Mouse (Mus musculus) midbrain, embryonic 11.5 days (tissue): ENCODE measurements at regions not wholly inside any gene's neighbourhood (a gene's known extent, or its start where the extent isn't known, plus 50 kb on each side); places are given as distances from the start of the nearest gene placed in this dataset.

Experiments used
- ATAC-seq: fragments of 200-750 bp; cut with Nextera tagmentation; 2 replicates; pipeline ENCODE4 v1.8.0; 2017; ENCODE audit warnings: moderate TSS enrichment, moderate library complexity; ENCODE audit not compliant: low FRiP score
- DNase-seq: peaks from one replicate; pipeline ENCODE4 v3.0.0; 2015; ENCODE audit warnings: low spot score; ENCODE audit errors: missing footprints
- H3K27ac ChIP-seq: fragments of 300-500 bp; sonication (generic); 2 replicates; pipeline ENCODE4 v1.5.1; 2014; ENCODE audit warnings: low read depth, low read length
- H3K27me3 ChIP-seq: fragments of 300-500 bp; sonication (generic); 2 replicates; pipeline ENCODE4 v1.6.1; 2014; ENCODE audit warnings: mild to moderate bottlenecking, low read length, moderate library complexity, mixed read lengths; ENCODE audit not compliant: control insufficient read depth, insufficient read depth
- H3K36me3 ChIP-seq: fragments of 300-500 bp; sonication (generic); 2 replicates; pipeline ENCODE4 v1.6.1; 2014; ENCODE audit warnings: mild to moderate bottlenecking, low read length, moderate library complexity, mixed read lengths; ENCODE audit not compliant: control insufficient read depth, insufficient read depth
- H3K4me1 ChIP-seq: fragments of 300-500 bp; sonication (generic); 2 replicates; pipeline ENCODE4 v1.6.1; 2014; ENCODE audit warnings: low read length; ENCODE audit not compliant: control insufficient read depth, insufficient read depth
- H3K4me2 ChIP-seq: fragments of 300-500 bp; sonication (generic); 2 replicates; pipeline ENCODE4 v1.6.1; 2014; ENCODE audit warnings: mild to moderate bottlenecking, moderate library complexity
- H3K4me3 ChIP-seq: fragments of 300-500 bp; sonication (generic); 2 replicates; pipeline ENCODE4 v1.5.1; 2014; ENCODE audit warnings: low read depth, low read length
- H3K9ac ChIP-seq: fragments of 300-500 bp; sonication (generic); 2 replicates; pipeline ENCODE4 v1.6.1; 2014; ENCODE audit warnings: low read length
- H3K9me3 ChIP-seq: fragments of 300-500 bp; sonication (generic); 2 replicates; pipeline ENCODE4 v1.6.1; 2016; ENCODE audit warnings: low read length; ENCODE audit not compliant: control insufficient read depth
- WGBS: fragments of 180-500 bp; shearing (Covaris S2); extraction: QIAGEN DNeasy Blood & Tissue Kit; methylation state at CpG from one replicate; pipeline ENCODE4 v1.1.7; 2014; 5-methylcytosine and 5-hydroxymethylcytosine counted together

GRCm38 (mm10) chr2:50674856-50675175 lies 378.2 kb upstream of the Mmadhc start:
- Histone ChIP-seq H3K4me2 (no peak overlapping the region), H3K27me3 (no peaks in the 10 kb centered on the region), H3K4me3 (no peak overlapping the region), H3K4me1 (no peaks in the 10 kb centered on the region), H3K9me3 (no peaks in the 10 kb centered on the region; the same call in 1 of the 2 replicates), H3K27ac (no peak overlapping the region), H3K36me3 (no peaks in the 10 kb centered on the region), H3K9ac (no peak overlapping the region)
- WGBS, result 94% methylated on average over 3 of the region's 3 CpGs
- no peak for DNase-seq
- ATAC-seq, result no peak

DNA sequence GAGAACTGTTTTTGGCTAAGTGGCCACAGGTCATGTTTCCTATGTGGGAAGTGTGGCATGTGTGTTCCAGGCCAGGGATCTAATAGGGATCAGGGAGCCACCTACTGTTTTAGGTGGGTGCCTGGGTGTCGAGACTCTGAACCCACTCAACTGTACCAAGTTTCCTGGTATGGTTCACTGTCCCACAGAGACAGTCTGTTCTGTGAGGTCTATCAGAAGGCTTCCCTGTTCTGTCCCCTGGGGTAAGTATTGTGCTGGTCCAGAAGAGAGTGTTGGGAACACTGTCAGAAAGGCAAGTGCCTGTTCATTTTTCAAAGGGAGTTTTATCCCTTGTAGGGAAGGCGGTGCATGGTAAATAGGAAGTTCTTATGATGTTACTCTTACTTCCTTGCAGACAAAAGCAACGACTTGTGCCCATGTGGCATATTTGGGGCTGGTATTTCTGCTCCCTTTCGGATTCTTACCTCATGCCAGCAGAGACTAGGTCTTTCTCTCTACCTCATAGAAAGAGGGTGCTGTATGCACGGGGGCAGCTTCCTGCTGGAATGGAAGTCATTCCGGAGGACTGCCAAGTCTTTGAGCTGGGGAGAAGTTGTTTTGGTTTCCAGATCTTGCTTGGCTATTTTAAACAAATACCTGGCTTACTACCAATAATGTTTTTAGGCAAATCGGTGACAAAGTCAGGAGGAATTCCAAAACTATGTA lies 377.7 kb upstream of the Mmadhc start:
- H3K36me3 ChIP-seq, result no peaks in the 10 kb centered on the region
- H3K9ac ChIP-seq, result no peak overlapping the region
- DNase-seq, result no peak
- H3K4me2 ChIP-seq, result no peak overlapping the region
- H3K27ac ChIP-seq, result no peak overlapping the region
- WGBS, result 87% methylated on average over 7 of the region's 7 CpGs
- H3K9me3 ChIP-seq, result no peaks in the 10 kb centered on the region; the same call in 1 of the 2 replicates
- H3K27me3 ChIP-seq, result no peaks in the 10 kb centered on the region
- no peaks in the 10 kb centered on the region for H3K4me1 ChIP-seq
- ATAC-seq, result no peak
- no peak overlapping the region for H3K4me3 ChIP-seq

GRCm38 (mm10) chr2:50669297-50669696 lies 372.7 kb upstream of the Mmadhc start:
- Histone ChIP-seq H3K27ac (no peak overlapping the region), H3K27me3 (no peaks in the 10 kb centered on the region), H3K4me3 (no peak overlapping the region), H3K4me1 (no peaks in the 10 kb centered on the region), H3K4me2 (no peak overlapping the region), H3K36me3 (no peaks in the 10 kb centered on the region), H3K9me3 (no peaks in the 10 kb centered on the region), H3K9ac (no peak overlapping the region)
- ATAC-seq, result no peak
- DNase-seq, result no peak

DNA sequence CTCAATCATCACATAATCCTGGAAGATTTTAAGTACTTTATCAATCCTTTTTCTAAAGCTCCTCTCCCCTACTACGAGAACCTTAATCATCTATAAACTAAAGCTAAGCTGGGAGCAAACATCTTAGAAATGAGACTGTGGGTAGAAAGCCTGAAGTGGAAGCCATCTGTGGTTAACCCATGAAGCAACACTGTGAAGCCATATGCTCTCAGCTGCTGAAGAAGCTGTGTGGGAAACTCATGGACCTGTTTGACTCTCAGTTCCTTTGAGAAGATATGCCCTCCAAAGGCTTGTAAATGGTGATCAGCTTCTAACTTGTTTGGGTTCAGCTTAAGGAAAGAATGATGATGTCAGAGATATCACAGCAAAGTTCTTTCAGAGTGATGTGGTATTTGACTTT lies 372.2 kb upstream of the Mmadhc start:
- DNase-seq (no peak), ATAC-seq (no peak)
- Histone ChIP-seq H3K4me2 (no peak overlapping the region), H3K36me3 (no peaks in the 10 kb centered on the region), H3K27me3 (no peaks in the 10 kb centered on the region), H3K4me1 (no peaks in the 10 kb centered on the region), H3K9me3 (no peaks in the 10 kb centered on the region), H3K4me3 (no peak overlapping the region), H3K27ac (no peak overlapping the region), H3K9ac (no peak overlapping the region)
- 65% methylated on average over 1 of the region's 1 CpGs for WGBS

GRCm38 (mm10) chr2:50667180-50667579 lies 370.6 kb upstream of the Mmadhc start:
- Histone ChIP-seq H3K4me3 (no peak overlapping the region), H3K9me3 (no peaks in the 10 kb centered on the region), H3K4me1 (no peaks in the 10 kb centered on the region), H3K9ac (no peak overlapping the region), H3K27me3 (no peaks in the 10 kb centered on the region), H3K4me2 (no peak overlapping the region), H3K27ac (no peak overlapping the region), H3K36me3 (no peaks in the 10 kb centered on the region)
- DNase-seq, result no peak
- 71% methylated on average over 3 of the region's 3 CpGs for WGBS
- no peak for ATAC-seq

- Histone ChIP-seq H3K4me2 (no peak overlapping the region), H3K27me3 (no peaks in the 10 kb centered on the region), H3K9ac (no peak overlapping the region), H3K4me1 (no peaks in the 10 kb centered on the region), H3K27ac (no peak overlapping the region), H3K36me3 (no peaks in the 10 kb centered on the region), H3K9me3 (no peaks in the 10 kb centered on the region), H3K4me3 (no peak overlapping the region)
- ATAC-seq (no peak), DNase-seq (no peak)
- WGBS, result 87% methylated on average over 1 of the region's 1 CpGs
Measured at GRCm38 (mm10) chr2:50662504-50662903, 365.9 kb upstream of the Mmadhc start.

- Histone ChIP-seq H3K27ac (no peak overlapping the region), H3K4me1 (no peaks in the 10 kb centered on the region), H3K4me2 (no peak overlapping the region), H3K4me3 (no peak overlapping the region), H3K9me3 (no peaks in the 10 kb centered on the region), H3K9ac (no peak overlapping the region), H3K27me3 (no peaks in the 10 kb centered on the region), H3K36me3 (no peaks in the 10 kb centered on the region)
- 66% methylated on average over 2 of the region's 2 CpGs for WGBS
- DNase-seq, result no peak
- ATAC-seq, result no peak
Measured at GRCm38 (mm10) chr2:50660000-50660399, 363.4 kb upstream of the Mmadhc start.

DNA sequence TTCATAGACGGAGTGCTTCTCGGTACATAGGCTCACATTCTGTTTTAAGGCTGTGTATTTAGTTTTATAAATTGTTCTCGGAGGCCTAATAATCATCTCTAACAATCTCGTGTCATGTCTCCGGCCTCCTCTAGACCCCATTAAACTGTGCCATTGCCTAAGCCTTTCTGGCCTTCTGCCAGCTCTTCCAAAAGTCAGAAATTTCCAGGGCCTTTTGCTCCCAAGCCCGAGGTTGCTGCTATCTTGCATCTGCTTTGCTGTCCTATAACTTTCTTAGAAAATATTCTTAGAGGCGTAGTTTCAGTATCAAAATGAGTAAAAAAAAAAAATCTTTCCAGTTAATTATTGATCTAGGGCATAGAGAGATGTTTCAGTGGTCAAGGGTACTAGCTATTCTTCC lies 361.2 kb upstream of the Mmadhc start:
- ATAC-seq, result no peak
- H3K9ac ChIP-seq, result no peak overlapping the region

DNA sequence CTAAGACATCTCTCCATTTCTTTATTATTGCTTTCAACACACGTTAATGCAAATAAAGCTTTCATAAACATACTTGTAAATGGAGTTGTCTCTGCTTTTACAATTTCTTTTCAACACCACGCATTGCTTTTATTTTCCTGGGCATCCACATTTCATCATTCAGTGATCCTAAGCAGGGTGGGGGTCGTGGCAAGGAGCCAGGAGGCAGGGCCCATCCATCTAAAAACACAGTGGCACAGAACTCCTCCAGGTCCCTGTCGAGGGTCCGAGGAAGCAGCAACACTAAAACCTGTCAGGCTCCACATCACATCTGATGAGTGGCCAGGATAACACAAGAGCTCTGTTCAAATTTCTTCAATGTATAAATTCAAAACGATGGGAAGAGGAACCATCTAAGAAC lies 359.8 kb upstream of the Mmadhc start:
- no peak overlapping the region for H3K4me2 ChIP-seq
- ATAC-seq (no peak), DNase-seq (no peak)
- no peaks in the 10 kb centered on the region for H3K4me1 ChIP-seq
- no peaks in the 10 kb centered on the region for H3K27me3 ChIP-seq
- H3K36me3 ChIP-seq, result no peaks in the 10 kb centered on the region
- H3K9ac ChIP-seq, result no peak overlapping the region
- no peak overlapping the region for H3K27ac ChIP-seq
- H3K9me3 ChIP-seq, result no peaks in the 10 kb centered on the region
- no peak overlapping the region for H3K4me3 ChIP-seq
- 91% methylated on average over 6 of the region's 6 CpGs for WGBS

More for the DNA sequence above, 361.2 kb upstream of the Mmadhc start:
- no peak overlapping the region for H3K4me2 ChIP-seq
- H3K9me3 ChIP-seq, result no peaks in the 10 kb centered on the region
- no peak overlapping the region for H3K27ac ChIP-seq
- 91% methylated on average over 7 of the region's 7 CpGs for WGBS
- H3K4me3 ChIP-seq, result no peak overlapping the region
- no peaks in the 10 kb centered on the region for H3K36me3 ChIP-seq
- no peak for DNase-seq
- no peaks in the 10 kb centered on the region for H3K4me1 ChIP-seq
- H3K27me3 ChIP-seq, result no peaks in the 10 kb centered on the region

GRCm38 (mm10) chr2:50654953-50655324 lies 358.3 kb upstream of the Mmadhc start:
- H3K27ac ChIP-seq, result no peak overlapping the region
- peaks cover 2% of the 10 kb centered on the region for H3K4me1 ChIP-seq
- no peak overlapping the region for H3K4me3 ChIP-seq
- no peak for ATAC-seq
- H3K27me3 ChIP-seq, result no peaks in the 10 kb centered on the region
- no peaks in the 10 kb centered on the region for H3K9me3 ChIP-seq
- no peaks in the 10 kb centered on the region for H3K36me3 ChIP-seq
- H3K9ac ChIP-seq, result no peak overlapping the region
- no peak for DNase-seq
- H3K4me2 ChIP-seq, result no peak overlapping the region
- 93% methylated on average over 7 of the region's 7 CpGs for WGBS
